Mouse (Mus musculus) 416B (cell line): ENCODE results near the gene 1110051M20Rik.
A peak's percentile ranks its signal among the peaks of the same experiment; 100 is the strongest.
"Not testable (repeated sequence)": the region's sequence is repeated elsewhere in the genome, so short reads cannot be mapped to it uniquely, and the experiment has no call there.

Experiments used
- DNase-seq: peaks from one replicate; pipeline ENCODE4 v3.0.0; 2011; ENCODE audit warnings: low read depth

Gene 1110051M20Rik

DNA sequence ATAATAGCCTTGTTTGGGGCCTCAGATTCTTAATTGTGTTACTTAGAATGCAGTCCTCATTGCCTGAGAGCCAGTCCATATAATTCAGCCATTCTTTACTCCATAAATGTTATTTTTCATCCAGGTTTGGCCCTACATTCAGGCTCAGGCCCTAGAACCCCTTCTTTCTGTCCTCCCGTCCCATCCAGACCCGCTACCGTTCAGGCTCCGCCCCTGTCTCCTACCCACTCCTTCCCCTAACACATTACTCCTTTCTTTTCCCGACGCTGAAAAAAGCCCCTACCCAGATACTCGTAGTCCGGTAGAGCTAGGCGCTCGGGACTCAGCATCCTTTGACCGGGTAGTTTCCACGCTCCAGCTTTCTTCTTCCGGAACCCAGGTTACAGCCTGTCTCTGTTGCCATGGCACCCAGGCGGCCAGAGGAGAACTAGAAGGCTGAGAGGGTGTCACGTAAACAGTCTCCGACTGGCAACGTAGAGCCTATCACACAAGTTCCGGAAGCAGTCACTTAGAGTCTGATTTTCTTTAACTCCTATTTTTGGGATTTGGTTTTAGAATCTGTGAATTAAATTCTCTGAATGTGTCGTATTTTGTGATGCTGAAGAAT, at the start of gene 1110051M20Rik:
Gene 1110051M20Rik (minus strand): TSS at position 419 of the 607 bp plus-strand sequence.
- no peak for DNase-seq

DNA sequence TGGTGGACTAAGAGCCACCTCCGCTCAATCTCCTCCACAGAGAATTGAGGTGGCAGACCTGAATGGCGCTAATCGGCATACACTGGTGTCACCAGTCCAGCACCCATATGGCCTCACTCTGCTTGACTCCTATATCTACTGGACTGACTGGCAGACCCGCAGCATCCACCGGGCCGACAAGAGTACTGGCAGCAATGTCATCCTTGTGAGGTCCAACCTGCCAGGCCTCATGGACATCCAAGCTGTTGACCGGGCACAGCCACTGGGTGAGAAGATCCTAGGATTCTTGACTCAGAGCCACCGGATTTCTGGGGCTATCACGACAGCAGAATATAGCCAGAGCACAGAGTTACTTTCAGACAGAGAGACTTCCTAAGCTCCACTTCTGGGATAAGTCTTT, 49.5 kb upstream of the 1110051M20Rik start:
- no peak for DNase-seq

DNA sequence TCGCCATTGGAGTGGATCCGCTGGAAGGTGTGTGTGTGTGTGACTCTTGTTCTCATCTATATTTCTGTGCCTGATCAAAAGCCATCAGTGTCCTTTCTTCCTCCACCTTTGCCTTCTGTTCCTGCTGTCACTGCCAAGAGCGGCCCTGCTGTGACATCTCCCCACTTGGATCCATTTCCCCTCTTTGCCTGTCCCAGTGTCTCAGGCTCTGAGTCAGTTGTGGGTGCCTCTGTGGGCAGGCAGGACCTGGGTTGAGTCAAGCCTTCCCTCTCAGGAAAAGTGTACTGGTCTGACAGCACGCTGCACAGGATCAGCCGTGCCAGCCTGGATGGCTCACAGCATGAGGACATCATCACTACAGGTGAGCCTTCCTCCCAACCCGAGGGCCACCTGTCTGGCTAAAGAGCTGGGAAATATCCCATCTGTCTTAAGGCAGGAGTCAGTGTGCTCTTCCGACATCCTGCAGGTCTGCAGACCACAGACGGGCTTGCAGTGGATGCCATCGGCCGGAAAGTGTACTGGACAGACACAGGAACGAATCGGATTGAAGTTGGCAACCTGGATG, 47.6 kb upstream of the 1110051M20Rik start:
- DNase-seq: no peak

DNA sequence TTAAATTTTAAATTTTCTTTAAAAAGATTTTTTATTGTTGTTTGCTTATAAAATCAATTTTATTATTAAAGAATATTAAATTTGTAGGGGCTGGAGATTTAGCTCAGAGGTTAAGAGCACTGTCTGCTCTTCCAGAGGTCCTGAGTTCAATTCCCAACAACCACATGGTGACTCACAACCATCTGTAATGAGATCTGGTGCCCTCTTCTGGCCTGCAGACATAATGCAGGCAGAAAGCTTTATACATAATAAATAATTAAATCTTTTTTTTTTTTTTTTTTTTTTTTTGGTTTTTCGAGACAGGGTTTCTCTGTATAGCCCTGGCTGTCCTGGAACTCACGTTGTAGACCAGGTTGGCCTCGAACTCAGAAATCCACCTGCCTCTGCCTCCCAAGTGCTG, 42.8 kb upstream of the 1110051M20Rik start:
- DNase-seq: not testable (repeated sequence)

DNA sequence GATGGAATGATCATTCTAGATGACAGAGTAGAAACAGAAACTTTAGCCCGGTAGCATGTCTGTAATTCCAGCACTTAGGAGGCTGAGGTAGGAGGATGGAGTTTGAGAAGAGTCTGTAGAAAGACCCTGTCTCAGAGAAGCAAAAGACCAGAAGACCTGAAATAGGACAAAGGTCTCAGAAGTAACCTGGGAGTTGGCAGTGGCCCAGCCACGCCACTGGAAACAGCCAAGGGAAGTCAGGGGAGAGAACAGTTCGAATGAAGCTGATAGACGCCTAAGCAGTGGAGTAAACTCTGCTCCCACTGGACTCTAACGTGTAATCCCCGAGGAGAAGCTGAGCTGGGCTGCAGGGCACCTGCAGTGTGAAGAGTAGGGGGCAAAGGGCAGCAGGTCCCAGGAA, 40.8 kb upstream of the 1110051M20Rik start:
- no peak for DNase-seq

DNA sequence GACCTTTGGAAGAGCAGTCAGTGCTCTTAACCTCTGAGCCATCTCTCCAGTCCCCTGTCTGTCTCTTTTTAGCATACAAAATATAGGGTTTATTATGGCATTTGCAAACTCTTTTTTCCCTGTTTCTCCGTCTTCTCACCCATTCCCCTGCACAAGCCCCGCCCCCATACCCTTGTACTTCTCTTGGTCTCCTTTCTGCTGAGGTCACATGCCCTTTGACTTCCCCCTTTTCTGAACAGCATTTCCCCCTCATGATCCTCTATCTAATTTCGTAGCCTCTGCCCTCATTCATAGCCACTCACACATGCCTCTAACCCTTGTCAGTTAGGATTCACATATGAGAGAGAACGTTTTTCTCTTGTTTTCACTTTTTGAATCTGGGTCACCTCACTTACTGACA, 40.2 kb upstream of the 1110051M20Rik start:
- peak; percentile 37 for DNase-seq

DNA sequence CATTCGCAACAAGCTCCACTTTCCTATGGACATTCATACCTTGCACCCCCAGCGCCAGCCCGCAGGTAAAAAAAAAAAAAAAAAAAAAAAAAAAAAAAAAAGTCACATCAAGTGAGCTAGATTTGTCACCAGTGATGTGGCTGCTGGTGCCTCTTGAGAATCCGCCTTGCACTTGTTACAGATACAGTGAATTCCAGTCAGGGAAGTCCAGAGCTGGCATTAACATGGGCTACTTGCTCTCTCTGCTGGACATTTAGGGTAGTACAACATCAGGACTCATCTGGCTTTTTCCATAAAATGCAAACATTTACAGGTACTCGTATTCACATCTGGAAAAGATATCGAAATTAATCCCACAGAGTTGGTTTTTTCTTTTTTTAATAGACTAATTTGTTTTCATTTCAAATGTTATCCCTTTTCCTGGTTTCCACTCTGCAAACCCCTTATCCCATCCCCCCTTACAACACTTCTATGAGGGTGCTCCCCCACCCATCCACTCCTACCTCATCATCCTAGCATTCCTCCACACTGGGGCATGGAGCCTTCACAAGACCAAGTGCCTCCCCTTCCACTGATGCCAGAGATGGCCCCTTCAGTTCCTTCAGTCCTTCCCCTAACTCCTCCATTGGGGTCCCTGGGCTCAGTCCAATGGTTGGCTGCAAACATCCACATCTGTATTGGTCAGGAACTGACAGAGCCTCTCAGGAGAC, 36.5 kb upstream of the 1110051M20Rik start:
- peak; percentile 76 for DNase-seq

DNA sequence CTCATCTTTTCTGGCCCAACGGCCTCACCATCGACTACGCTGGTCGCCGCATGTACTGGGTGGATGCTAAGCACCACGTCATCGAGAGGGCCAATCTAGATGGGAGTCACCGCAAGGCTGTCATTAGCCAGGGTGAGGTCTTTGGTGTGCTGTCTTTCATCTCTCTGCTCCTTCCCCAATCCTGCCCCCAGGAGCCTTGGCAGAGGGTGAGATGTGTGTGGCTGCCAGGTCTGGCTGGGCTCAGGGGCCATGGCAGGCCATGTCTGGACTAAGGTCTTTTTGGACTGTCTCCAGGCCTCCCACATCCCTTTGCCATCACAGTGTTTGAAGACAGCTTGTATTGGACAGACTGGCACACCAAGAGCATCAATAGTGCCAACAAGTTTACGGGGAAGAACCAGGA, 35.9 kb upstream of the 1110051M20Rik start:
- no peak for DNase-seq

DNA sequence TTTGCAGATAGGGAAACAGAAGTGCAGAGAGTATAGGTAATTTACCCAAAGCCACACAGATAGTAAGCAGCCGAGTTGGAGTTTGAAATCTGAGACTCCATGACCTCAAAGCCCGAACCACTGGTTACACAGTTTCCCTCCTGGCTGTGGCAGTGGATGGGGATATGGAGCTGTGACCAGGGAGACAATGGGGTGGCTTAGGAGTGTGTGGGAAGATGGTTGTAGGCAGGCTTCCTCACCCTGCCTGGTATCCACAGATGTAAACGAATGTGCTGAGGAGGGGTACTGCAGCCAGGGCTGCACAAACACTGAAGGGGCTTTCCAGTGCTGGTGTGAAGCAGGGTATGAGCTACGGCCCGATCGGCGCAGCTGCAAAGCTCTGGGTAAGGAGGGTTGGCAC, 32.3 kb upstream of the 1110051M20Rik start:
- DNase-seq: no peak

DNA sequence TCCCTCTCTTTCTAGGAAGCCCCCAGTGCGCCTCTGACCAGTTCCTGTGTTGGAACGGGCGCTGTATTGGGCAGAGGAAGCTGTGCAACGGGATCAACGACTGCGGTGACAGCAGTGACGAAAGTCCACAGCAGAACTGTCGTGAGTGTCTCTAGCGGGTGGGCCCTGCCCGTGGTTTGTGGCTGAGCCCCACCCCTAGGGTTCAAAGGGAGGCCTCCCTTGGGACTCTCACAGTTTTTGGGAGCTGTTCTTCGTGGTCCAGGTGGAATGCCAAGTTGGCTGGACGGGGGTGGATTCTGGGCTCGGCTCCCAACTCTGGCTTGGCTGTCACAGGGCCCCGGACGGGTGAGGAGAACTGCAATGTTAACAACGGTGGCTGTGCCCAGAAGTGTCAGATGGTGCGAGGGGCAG, 31.8 kb upstream of the 1110051M20Rik start:
- DNase-seq: peak; percentile 32

DNA sequence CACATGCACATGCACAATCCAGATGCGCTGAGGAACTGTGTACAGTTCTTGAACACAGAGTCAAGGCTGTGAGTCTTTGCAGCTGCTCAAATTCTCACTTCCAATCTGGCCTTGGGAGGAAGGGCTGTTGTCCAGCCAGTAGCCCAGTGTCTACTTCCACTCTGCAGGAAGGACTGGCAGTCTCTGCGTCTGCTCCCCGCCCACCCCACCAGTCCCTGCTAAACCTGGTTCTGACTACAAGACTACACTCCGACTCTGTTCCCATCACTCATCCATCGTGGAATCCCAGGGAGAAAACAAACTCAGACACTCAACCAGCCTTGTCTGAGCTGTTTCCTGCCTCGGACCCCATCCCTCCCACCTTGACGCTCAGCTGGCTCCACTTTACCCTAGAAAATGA, 31.3 kb upstream of the 1110051M20Rik start:
- no peak for DNase-seq

DNA sequence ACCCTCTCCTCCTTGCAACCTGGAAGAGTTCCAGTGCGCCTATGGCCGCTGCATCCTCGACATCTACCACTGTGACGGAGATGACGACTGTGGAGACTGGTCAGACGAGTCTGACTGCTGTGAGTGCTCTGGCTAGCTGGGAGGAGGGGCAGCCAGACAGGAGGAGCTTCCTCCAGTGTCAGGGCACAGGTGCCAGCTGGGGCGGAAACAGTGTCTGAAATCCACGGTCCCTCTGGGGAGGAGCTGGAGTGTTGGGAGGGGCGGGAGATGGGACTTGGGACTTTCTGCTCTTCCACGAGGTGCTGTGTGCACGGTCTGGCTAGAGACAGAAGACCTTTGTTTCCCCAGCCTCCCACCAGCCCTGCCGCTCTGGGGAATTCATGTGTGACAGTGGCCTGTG, 29.9 kb upstream of the 1110051M20Rik start:
- DNase-seq: no peak

DNA sequence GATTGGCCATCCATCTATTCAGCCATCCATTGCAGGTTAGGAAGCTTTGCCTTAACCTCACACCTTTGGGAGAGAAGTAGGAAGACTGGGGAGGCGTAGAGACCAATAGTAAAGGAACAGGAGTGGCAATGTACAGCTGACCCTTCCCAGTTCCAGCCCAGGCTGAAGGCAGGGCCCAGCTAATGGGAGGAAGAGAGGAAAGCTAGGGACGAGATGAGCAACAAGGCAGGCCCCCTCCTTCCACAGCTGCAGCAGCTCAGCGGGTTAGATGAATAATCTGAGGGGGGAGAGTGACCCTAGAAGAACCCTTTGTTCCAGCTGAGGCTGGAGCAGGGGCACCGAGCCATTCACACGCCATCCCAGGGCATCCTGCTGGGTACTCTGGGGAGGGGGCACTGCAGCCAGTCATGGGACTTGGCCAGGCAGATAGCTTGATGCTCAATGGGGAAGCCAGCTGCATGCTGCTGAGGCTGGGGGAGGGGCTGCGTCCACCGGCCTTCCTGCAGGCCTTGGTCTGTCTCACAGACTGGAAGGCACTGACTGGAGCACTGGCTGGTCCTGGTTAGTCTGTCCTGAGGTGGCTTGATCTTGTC, 25.6 kb upstream of the 1110051M20Rik start:
- no peak for DNase-seq

DNA sequence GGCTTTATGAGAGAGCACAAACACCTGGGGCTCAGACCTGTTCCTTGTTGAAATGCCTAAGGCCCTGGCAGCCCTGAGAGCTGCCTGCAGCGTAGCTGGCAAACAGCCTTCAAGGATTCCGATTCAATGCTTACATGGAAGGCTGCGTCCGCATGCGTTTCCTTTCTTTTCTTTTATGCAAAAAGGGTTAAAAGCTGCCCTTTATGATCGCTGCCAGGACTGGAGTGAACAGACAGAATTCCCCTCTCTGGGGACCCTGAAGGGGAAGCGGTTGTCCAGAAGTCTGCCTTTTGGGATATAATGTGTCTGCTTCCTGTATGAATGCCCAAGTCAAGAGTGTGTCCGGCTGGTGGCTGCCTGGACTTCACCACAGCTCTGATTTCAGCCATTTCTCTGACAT, 23.1 kb upstream of the 1110051M20Rik start:
- DNase-seq: peak; percentile 17

DNA sequence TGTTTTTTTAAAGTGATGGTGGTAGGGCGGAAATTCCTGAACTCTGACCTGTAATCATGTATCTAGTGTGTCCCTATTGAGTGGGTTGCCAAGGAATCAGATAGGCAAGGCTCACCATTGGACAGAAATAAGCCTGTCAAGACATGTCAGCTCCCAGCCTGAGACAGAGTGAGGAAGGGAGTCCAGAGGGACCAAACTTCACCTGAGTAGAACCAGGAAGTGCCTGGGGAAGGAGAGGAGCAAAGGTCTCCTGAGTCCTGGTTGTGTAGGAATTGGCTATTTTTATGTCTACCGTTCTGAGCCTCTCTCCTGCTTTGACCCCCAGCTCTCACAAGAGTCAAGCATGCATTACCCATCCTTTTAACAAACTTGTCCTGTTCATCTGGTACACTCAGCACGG, 21.4 kb upstream of the 1110051M20Rik start:
- no peak for DNase-seq

DNA sequence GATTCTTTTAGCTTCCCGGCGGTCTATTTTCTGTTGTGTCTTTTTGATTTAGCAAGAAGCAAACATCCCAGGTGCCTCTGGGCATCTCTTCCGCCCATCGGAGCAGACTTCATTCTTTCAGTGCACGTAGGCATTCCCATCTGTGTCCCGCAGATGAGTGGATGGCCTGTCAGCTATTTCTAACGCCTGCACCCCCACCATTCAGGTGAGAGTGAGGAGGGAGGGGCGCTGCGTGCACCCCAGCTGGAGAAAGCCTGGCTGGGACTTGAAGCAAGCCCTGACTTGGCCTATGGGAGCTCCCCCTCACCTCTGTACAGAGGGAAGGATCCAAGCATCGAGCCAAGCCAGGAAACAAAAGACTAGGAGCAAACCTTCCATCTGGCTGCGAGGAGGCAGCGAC, 18.2 kb upstream of the 1110051M20Rik start:
- DNase-seq: no peak

DNA sequence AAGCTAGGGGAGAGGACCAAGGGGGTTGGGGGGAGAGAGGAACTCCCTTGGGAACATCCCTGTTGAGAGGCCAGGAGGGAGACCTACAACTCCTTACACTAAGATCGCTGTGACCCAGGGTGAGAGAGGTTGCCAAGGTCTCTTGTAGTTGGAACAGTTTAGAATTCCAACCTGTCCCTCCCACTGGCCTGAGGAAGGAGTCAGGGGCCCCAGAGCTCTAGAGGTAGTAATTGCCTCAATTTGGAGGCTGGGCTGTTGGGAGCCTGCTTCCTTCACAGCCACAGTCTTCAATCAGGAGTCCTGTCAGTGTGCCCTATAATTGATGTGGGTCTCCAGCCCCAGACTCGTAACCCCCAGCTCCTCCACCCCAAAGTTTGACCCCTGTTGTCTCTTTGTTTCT, 17.7 kb upstream of the 1110051M20Rik start:
- no peak for DNase-seq

DNA sequence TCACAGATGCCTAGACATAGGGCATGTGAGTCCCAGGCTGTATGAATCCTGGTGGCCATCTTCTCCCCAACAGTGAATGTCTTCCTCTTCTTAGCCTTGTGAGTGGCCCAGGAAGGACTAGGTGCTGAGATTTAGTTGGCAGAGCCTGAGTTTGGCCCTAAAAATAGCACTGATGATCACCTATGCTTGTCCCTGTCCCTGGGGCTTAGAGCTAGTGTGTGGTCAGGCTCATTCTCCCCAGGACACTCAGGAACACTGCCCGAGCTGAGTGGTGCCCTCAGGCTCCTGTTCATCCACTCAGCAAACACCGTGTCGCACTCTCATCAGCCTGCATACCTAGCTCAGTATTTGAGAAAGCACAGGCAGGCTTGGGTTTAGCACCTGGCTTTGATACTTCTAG, 16.8 kb upstream of the 1110051M20Rik start:
- no peak for DNase-seq

DNA sequence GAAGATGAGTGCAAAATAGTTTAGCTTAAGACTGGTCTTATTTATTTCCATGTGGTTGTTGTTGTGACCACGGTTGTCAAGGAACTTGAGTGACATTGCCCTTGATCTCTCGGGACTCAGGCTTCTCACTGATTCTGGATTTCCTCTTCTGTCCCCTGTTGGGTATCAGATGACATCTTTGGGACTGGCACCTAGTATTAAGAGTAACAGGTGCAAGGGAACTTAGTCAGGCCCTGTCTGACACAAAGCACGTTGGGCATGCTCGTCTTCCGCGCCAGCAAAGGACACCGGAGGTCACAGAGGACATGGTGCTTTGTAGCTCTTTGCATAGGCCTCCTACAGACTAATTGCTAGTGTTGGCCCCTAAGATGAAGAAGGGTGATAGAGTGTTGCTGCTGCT, 16.3 kb upstream of the 1110051M20Rik start:
- DNase-seq: no peak

DNA sequence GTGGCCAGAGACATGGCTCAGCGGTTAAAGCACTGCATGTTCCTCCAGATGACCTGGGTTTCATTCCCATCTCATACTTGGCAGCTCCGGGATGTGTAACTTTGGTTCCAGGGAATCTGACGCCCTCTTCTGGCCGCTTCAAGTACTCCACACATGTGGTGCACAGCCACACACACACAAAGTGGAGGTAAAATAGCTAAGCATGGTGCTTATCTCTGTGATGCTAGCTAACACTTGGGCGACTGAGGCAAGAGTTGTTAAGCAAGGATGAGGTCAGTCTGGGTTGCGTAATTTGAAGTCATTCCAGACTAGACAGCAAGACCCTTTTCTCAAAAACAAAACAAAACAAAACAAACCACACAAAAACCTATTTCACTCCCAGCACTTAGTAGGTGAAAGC, 15.6 kb upstream of the 1110051M20Rik start:
- DNase-seq: peak; percentile 42

DNA sequence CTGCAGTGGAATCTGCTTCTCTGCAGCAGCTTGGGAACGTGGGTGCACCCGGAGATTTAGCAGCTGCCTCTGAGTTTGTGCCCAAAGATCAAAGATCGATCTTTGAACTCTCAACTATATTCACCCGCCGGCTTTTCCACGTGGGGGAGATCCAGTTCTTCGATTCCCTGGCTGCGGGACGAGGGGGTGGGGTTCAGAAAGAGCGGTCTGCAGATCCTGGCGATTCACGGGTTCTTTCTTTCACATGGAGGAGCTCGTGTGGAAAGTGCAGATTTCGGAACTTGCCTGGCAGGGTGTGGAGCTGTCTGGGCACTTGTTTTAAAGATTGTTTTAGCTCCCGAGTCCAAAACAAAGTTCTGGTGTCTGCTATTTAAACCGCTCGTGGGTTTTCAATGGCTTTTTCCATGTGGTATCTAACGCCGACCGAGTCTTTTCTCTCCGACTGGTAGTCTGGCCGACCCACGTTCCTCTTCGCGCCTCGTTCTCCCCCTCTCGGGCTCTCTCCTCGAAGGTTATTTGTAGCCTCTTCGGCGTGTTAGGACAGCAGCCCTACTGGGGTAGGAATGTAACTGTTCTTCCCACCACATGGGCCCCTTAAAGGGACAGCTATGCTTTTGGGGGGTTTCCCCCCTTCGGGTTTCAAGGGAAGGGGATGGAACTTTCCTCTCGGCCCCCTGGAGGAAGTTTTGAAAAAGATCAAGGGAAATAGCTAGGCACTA, 14.3 kb upstream of the 1110051M20Rik start:
- DNase-seq: no peak

DNA sequence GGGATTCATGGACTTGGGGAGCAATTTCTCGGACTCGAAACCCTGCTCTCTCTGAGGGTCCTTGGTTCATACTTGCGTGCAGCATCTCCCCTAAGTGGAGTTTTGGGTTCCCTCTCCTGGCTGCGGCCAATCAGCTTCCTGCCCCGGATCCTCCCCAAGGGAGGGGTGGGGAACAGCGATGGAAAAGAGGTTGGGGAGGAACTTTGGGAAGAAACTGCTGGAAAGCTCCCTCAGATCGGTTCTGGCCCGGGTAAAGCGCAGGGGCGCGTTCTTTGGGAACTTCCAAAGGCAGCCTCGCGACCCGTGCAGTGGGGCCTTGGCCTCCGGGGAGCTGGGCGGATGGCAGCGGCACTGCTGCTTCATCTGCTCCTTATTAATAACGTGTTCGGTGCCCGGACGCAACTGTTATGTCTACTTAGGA, 13.8 kb upstream of the 1110051M20Rik start:
- DNase-seq: no peak
